Mouse (Mus musculus) stomach, postnatal 0 days (tissue): ENCODE measurements at regions not wholly inside any gene's neighbourhood (a gene's known extent, or its start where the extent isn't known, plus 50 kb on each side); places are given as distances from the start of the nearest gene placed in this dataset.

Experiments
- CTCF ChIP-seq: IDR thresholded peaks from 2 replicates; pipeline ENCODE4 v1.5.1; 2016; ENCODE audit warnings: antibody characterized with exemption, low read depth, mild to moderate bottlenecking, moderate library complexity
- EP300 ChIP-seq: optimal IDR thresholded peaks from 2 replicates; pipeline ENCODE3; 2016; ENCODE audit warnings: antibody characterized with exemption

DNA sequence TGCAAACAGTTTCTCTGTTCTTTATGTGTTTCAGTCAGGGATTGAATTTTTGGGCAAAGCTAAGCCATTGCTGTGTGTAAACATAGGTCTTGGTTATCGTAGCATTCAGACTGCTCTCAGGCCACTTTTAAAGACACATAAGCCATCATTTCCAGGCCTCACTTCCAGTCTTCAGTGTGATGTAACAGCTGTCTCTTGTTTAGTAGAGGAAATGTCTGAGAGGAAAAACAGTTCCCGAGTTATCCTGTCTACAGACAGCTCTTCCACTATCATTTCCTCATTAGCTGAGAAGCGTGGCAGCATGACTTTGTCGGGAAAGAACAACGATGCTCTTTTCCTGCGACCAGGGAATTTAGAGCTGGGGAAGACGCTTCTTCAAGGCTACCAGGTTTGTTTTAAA, 196.9 kb downstream of the Fam198b start:
- TF ChIP-seq CTCF (no peak), EP300 (no peak)
